Mouse (Mus musculus) forebrain, embryonic 16.5 days (tissue): ENCODE measurements around the gene Trpc4ap. TPM values are rescaled to one million over a fixed set of nuclear protein-coding genes. Genes with fewer than 3 reads are reported as not detected.

Experiments
- ATAC-seq: fragments of 200-750 bp; cut with Nextera tagmentation; 2 replicates; pipeline ENCODE4 v1.8.0; 2017; ENCODE audit warnings: mild to moderate bottlenecking, moderate library complexity
- H3K27ac ChIP-seq: fragments of 300-500 bp; sonication (generic); 2 replicates; pipeline ENCODE4 v1.5.1; 2014; ENCODE audit warnings: low read length, control low read depth
- H3K27me3 ChIP-seq: fragments of 300-500 bp; sonication (generic); replicated peaks from 2 replicates; pipeline ENCODE4 v1.6.1; 2014; ENCODE audit warnings: low read length; ENCODE audit not compliant: control insufficient read depth, insufficient read depth
- H3K36me3 ChIP-seq: fragments of 300-500 bp; sonication (generic); 2 replicates; pipeline ENCODE4 v1.6.1; 2014; ENCODE audit not compliant: control insufficient read depth, insufficient read depth
- H3K4me1 ChIP-seq: fragments of 300-500 bp; sonication (generic); replicated peaks from 2 replicates; pipeline ENCODE4 v1.6.1; 2014; ENCODE audit warnings: low read length; ENCODE audit not compliant: control insufficient read depth, insufficient read depth
- H3K4me2 ChIP-seq: fragments of 300-500 bp; sonication (generic); 2 replicates; pipeline ENCODE4 v1.6.1; 2014; ENCODE audit warnings: mild to moderate bottlenecking, low read length, control low read depth
- H3K4me3 ChIP-seq: fragments of 300-500 bp; sonication (generic); replicated peaks from 2 replicates; pipeline ENCODE4 v1.5.1; 2014; ENCODE audit warnings: mild to moderate bottlenecking, low read length, control low read depth
- H3K9ac ChIP-seq: fragments of 300-500 bp; sonication (generic); replicated peaks from 2 replicates; pipeline ENCODE4 v1.6.1; 2014; ENCODE audit warnings: low read depth, low read length, control low read depth
- H3K9me3 ChIP-seq: fragments of 300-500 bp; sonication (generic); 2 replicates; pipeline ENCODE4 v1.6.1; 2016; ENCODE audit warnings: low read length; ENCODE audit not compliant: control insufficient read depth
- WGBS: fragments of 180-500 bp; shearing (Covaris S2); extraction: QIAGEN DNeasy Blood & Tissue Kit; methylation state at CpG from one replicate; pipeline ENCODE4 v1.1.7; 2014; 5-methylcytosine and 5-hydroxymethylcytosine counted together
- polyA plus RNA-seq: library from polyadenylated mRNA; unstranded; fragments of >200 nt; fragmentation: Nextera tagmentation; extraction: Ambion mirVana; gene quantifications from 2 replicates; pipeline ENCODE4 v1.2.1, GENCODE M21; 2015

Gene Trpc4ap
- polyA plus RNA-seq, 1 experiment from 2014 or later = 179 TPM

DNA sequence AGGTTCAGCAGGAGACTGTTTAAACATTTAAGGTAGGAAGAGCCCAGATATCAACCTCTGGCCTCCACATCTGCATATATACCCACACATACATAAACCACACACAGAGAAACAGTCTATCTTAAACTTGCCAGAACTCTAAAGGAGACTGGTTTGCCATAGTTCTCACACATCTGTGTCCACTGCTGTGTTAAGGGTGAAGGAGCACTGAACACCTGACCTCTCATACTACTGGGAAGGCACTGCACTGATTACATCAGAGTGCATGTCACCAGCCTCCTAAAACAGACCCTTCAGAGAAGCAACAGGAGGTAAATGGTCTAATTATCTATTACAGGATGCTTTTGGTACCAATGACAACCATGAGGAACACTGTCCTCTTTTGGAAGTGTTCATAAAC lies 55.3 kb downstream of the Trpc4ap start:
- ATAC-seq = no peak

DNA sequence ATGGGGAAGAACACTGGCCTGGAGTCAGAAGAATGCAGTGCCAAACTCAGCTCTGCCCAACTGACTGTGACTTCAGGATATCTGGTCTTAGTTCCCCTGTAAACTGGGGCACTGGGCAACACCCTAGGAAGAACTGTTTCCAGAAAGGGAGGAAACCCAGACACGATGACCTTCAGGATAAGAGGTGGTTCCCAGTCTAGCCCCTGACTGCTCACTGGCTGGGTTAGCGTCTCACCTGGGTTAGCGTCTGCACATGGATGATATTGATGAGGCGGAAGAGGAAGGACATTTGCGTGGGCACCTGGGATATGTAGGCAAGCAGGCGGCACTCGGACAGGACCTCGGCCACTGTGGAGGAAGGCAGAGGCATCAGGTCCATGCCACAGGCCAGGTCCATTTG lies 56.2 kb downstream of the Trpc4ap start:
- H3K27me3 ChIP-seq = peaks cover 15% of the 10 kb centered on the region
- no peak overlapping the region for H3K27ac ChIP-seq
- H3K9me3 ChIP-seq = no peaks in the 10 kb centered on the region
- ATAC-seq = no peak
- H3K36me3 ChIP-seq = peaks cover 48% of the 10 kb centered on the region
- no peak overlapping the region for H3K9ac ChIP-seq
- H3K4me1 ChIP-seq = peaks cover 5% of the 10 kb centered on the region
- H3K4me2 ChIP-seq = no peak overlapping the region
- no peak overlapping the region for H3K4me3 ChIP-seq
- 97% methylated on average over 8 of the region's 8 CpGs for WGBS

More for the DNA sequence above, 55.3 kb downstream of the Trpc4ap start:
- Histone ChIP-seq H3K9me3 (no peaks in the 10 kb centered on the region), H3K9ac (no peak overlapping the region), H3K27me3 (peaks cover 7% of the 10 kb centered on the region), H3K4me3 (no peak overlapping the region), H3K36me3 (peaks cover 41% of the 10 kb centered on the region), H3K4me1 (peaks cover 5% of the 10 kb centered on the region), H3K4me2 (no peak overlapping the region), H3K27ac (no peak overlapping the region)

DNA sequence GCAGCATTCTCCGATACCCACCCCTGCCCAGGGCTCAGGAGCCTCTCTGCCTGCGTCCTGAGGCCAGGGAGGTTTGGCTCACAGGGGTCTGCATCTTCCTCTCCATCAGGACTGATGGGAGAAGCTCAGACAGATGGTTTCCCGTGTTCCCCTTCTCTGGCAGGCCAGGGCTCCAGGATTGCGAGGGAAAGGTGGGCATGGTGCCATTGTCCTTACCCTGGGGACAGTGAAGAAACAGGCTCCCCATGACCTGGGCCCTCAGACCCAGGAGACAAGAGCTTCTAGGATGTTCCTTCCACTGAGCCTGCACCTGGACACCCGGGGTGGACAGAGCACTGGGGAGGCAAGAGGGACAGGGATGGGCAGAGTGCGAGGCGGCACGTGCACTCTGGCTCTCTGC lies 57.6 kb downstream of the Trpc4ap start:
- Histone ChIP-seq H3K27ac (no peak overlapping the region), H3K4me1 (peaks cover 5% of the 10 kb centered on the region), H3K9me3 (no peaks in the 10 kb centered on the region), H3K9ac (no peak overlapping the region), H3K4me2 (no peak overlapping the region), H3K36me3 (peaks cover 38% of the 10 kb centered on the region), H3K27me3 (peaks cover 29% of the 10 kb centered on the region), H3K4me3 (no peak overlapping the region)
- WGBS = 86% methylated on average over 8 of the region's 8 CpGs
- no peak for ATAC-seq

DNA sequence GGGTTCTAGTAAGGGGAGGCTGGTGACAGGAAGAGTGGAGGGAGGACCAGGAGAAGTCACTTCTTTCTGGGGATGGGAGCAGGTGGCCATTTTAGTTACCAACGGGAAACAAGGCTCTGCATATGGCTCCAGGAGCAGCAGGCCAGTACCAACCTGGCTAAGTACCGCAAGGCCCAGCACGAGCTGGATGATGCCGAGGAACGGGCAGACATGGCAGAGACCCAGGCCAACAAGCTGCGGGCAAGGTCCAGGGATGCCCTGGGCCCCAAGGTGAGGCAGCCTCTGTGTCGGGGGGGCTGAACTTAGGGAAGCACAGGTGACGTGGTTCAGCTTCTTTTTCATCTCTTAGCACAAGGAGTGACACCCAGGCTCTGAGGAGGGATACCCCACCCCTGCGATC lies 58.5 kb downstream of the Trpc4ap start:
- Histone ChIP-seq H3K9ac (no peak overlapping the region), H3K36me3 (peaks cover 37% of the 10 kb centered on the region), H3K4me2 (no peak overlapping the region), H3K4me1 (peaks cover 13% of the 10 kb centered on the region), H3K27ac (no peak overlapping the region), H3K9me3 (no peaks in the 10 kb centered on the region), H3K4me3 (no peak overlapping the region), H3K27me3 (peaks cover 31% of the 10 kb centered on the region)
- 90% methylated on average over 9 of the region's 9 CpGs for WGBS
- no peak for ATAC-seq

DNA sequence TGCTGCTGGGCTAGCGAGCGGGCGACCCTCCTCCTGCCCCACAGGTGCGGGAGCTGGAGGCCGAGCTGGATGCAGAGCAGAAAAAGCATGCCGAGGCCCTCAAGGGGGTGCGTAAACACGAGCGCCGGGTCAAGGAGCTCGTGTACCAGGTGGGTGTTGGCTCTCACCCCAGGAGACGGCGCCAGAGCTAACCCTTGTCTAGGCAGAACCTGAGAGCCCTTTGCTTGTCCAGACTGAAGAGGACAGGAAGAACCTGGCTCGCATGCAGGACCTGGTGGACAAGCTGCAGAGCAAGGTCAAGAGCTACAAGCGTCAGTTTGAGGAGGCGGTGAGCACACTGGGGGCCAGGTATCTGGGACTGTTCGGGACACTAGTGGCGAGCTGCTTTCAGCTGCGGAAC lies 59.1 kb downstream of the Trpc4ap start:
- Histone ChIP-seq H3K4me2 (no peak overlapping the region), H3K36me3 (peaks cover 37% of the 10 kb centered on the region)

DNA sequence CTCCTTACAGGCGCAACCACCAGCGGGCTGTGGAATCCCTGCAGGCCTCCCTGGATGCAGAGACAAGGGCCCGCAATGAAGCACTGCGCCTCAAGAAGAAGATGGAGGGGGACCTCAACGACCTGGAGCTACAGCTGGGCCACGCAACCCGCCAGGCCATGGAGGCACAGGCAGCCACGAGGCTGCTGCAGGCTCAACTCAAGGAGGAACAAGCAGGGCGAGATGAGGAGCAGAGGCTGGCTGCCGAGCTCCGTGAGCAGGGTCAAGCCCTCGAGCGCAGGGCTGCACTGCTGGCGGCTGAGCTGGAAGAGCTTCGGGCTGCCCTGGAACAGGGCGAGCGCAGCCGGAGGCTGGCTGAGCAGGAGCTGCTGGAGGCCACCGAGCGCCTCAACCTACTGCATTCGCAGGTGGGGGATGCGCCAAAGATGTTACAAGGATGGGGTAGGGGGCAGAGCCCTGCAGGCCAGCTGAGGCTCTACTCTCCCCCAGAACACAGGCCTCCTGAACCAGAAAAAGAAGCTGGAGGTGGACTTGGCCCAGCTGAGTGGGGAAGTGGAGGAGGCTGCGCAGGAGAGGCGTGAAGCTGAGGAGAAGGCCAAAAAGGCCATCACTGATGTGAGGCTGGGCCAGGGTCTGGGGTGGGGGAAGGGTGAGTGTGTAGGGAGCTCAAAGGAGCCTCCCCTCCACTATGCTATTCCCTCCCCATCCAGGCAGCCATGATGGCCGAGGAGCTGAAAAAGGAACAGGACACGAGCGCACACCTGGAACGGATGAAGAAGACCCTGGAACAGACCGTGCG lies 59.8 kb downstream of the Trpc4ap start:
- Histone ChIP-seq H3K27me3 (peaks cover 42% of the 10 kb centered on the region), H3K27ac (no peak overlapping the region), H3K36me3 (peaks cover 30% of the 10 kb centered on the region), H3K4me1 (peaks cover 14% of the 10 kb centered on the region), H3K4me2 (no peak overlapping the region), H3K9ac (no peak overlapping the region), H3K9me3 (no peaks in the 10 kb centered on the region), H3K4me3 (no peak overlapping the region)
- ATAC-seq = no peak
- 71% methylated on average over 30 of the region's 30 CpGs for WGBS

More for the DNA sequence above, 59.1 kb downstream of the Trpc4ap start:
- H3K4me1 ChIP-seq = peaks cover 14% of the 10 kb centered on the region
- H3K9me3 ChIP-seq = no peaks in the 10 kb centered on the region
- no peak overlapping the region for H3K9ac ChIP-seq
- no peak overlapping the region for H3K4me3 ChIP-seq
- no peak overlapping the region for H3K27ac ChIP-seq
- WGBS = 68% methylated on average over 19 of the region's 19 CpGs
- peaks cover 36% of the 10 kb centered on the region for H3K27me3 ChIP-seq
- no peak for ATAC-seq

DNA sequence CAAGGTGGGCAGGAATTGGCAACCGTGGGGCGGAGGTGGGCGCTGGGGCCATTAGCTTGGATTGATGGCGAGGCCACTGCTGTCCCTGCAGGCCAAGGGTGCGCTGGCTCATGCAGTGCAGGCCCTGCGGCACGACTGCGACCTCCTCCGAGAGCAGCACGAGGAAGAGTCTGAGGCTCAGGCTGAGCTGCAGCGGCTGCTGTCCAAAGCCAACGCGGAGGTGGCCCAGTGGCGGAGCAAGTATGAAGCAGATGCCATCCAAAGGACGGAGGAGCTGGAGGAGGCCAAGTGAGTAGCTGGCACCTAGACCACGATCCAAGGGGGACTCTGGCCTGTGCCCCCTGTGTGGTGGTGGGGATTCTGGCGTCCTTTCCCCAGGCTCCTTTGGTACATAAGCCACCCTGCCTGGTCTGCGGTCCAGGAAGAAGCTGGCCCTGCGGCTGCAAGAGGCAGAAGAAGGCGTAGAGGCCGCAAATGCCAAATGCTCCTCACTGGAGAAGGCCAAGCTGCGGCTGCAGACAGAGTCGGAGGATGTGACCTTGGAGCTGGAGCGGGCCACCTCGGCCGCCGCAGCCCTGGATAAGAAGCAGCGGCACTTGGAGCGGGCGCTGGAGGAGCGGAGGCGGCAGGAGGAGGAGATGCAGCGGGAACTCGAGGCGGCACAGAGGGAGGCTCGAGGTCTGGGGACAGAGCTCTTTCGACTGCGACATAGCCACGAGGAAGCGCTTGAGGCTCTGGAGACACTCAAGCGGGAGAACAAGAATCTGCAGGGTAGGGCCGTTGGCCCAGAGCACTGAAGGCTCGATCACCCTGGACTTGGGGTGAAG lies 61.4 kb downstream of the Trpc4ap start:
- Histone ChIP-seq H3K4me3 (no peak overlapping the region), H3K9ac (no peak overlapping the region), H3K27ac (no peak overlapping the region), H3K27me3 (peaks cover 42% of the 10 kb centered on the region), H3K9me3 (no peaks in the 10 kb centered on the region), H3K4me2 (no peak overlapping the region), H3K36me3 (peaks cover 27% of the 10 kb centered on the region), H3K4me1 (peaks cover 14% of the 10 kb centered on the region)
- 29% methylated on average over 43 of the region's 43 CpGs for WGBS
- ATAC-seq = no peak

DNA sequence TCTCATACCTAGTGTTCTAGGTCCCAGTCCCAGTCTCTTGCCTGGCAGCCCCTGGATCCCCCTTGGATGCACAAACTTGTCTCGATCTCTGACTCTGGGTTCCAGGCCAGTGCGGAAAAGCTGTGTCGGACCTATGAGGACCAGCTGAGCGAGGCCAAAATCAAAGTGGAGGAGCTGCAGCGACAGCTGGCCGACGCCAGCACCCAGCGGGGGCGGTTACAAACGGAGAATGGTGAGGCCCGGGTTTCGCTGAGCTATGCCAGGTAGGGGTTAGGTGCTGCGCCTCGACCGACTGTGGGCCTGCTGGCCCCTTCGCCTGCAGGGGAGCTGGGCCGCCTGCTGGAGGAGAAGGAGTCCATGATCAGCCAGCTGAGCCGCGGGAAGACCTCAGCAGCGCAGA lies 62.0 kb downstream of the Trpc4ap start:
- ATAC-seq = no peak
- no peaks in the 10 kb centered on the region for H3K9me3 ChIP-seq
- H3K4me1 ChIP-seq = peaks cover 14% of the 10 kb centered on the region
- H3K9ac ChIP-seq = no peak overlapping the region
- H3K27ac ChIP-seq = no peak overlapping the region
- peaks cover 42% of the 10 kb centered on the region for H3K27me3 ChIP-seq
- H3K4me2 ChIP-seq = no peak overlapping the region
- WGBS = 32% methylated on average over 20 of the region's 20 CpGs
- H3K4me3 ChIP-seq = no peak overlapping the region
- peaks cover 23% of the 10 kb centered on the region for H3K36me3 ChIP-seq

DNA sequence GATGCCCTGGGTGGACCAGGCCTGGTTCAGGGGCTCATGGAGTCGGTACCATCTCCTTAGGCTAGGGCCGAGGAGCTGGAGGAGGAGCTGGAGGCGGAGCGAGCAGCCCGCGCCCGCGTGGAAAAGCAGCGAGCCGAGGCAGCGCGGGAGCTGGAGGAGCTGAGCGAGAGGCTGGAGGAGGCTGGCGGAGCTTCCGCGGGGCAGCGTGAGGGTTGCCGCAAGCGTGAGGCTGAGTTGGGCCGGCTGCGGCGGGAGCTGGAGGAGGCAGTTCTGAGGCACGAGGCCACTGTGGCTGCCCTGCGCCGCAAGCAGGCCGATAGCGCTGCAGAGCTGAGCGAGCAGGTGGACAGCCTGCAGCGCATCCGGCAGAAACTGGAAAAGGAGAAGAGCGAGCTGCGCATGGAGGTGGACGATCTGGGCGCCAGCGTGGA lies 62.9 kb downstream of the Trpc4ap start:
- peaks cover 42% of the 10 kb centered on the region for H3K27me3 ChIP-seq
- H3K4me2 ChIP-seq = peak overlapping the region; percentile 93
- no peak overlapping the region for H3K27ac ChIP-seq
- peak overlapping the region; percentile 49 for H3K4me3 ChIP-seq
- ATAC-seq = peak; percentile 80
- 1% methylated on average over 35 of the region's 35 CpGs for WGBS
- H3K4me1 ChIP-seq = peaks cover 14% of the 10 kb centered on the region
- no peaks in the 10 kb centered on the region for H3K9me3 ChIP-seq
- H3K9ac ChIP-seq = peak overlapping the region; percentile 64
- peaks cover 14% of the 10 kb centered on the region for H3K36me3 ChIP-seq
